26 mouse cellular contexts compared by ENCODE assay signal in genomic region chr2:45814741-45815140, GRCm38 (mm10).
"Had no signal": no experiment of that assay in that cellular context is flagged by ENCODE, and none has a peak within 500 bp of the region (broad histone marks: within the 10 kb centered on the region; RNA-seq: fewer than 3 reads in every experiment).

No protein-coding gene starts in this region.

- H3K4me3 ChIP-seq: embryonic facial prominence, embryonic 10.5 days; embryonic facial prominence, embryonic 12.5 days; embryonic facial prominence, embryonic 13.5 days; embryonic facial prominence, embryonic 15.5 days; erythroblast, embryonic 14.5 days; forebrain, embryonic 10.5 days; forebrain, embryonic 12.5 days; forebrain, embryonic 13.5 days; forebrain, embryonic 15.5 days; gastrocnemius, adult 2 months; heart, adult 2 months had no signal

- H3K27me3 ChIP-seq: embryonic facial prominence, embryonic 12.5 days; embryonic facial prominence, embryonic 13.5 days; embryonic facial prominence, embryonic 15.5 days; forebrain, embryonic 12.5 days; forebrain, embryonic 13.5 days; forebrain, embryonic 15.5 days had no signal

- H3K9me3 ChIP-seq: embryonic facial prominence, embryonic 10.5 days; embryonic facial prominence, embryonic 12.5 days; embryonic facial prominence, embryonic 13.5 days; embryonic facial prominence, embryonic 15.5 days; forebrain, embryonic 10.5 days; forebrain, embryonic 12.5 days; forebrain, embryonic 13.5 days; forebrain, embryonic 15.5 days had no signal

- H3K27ac ChIP-seq: embryonic facial prominence, embryonic 10.5 days; embryonic facial prominence, embryonic 12.5 days; embryonic facial prominence, embryonic 13.5 days; embryonic facial prominence, embryonic 15.5 days; forebrain, embryonic 10.5 days; forebrain, embryonic 12.5 days; forebrain, embryonic 13.5 days; forebrain, embryonic 15.5 days; gastrocnemius, adult 2 months; heart, adult 2 months had no signal

- ATAC-seq: forebrain, embryonic 13.5 days; forebrain, embryonic 14.5 days; forebrain, embryonic 15.5 days; forebrain, embryonic 16.5 days; forebrain, postnatal 0 days had no signal

- H3K4me2 ChIP-seq: embryonic facial prominence, embryonic 12.5 days; embryonic facial prominence, embryonic 13.5 days; embryonic facial prominence, embryonic 15.5 days; forebrain, embryonic 12.5 days; forebrain, embryonic 13.5 days; forebrain, embryonic 15.5 days had no signal

- H3K4me1 ChIP-seq: embryonic facial prominence, embryonic 10.5 days; embryonic facial prominence, embryonic 12.5 days; embryonic facial prominence, embryonic 13.5 days; embryonic facial prominence, embryonic 15.5 days; forebrain, embryonic 10.5 days; forebrain, embryonic 12.5 days; forebrain, embryonic 13.5 days; forebrain, embryonic 15.5 days had no signal

- DNase-seq: cerebellum, adult 9-10 months; cerebellum, adult 9-11 months; cerebellum, postnatal 10 days; cerebellum, postnatal 14 days; cerebellum, postnatal 25 days; cerebellum, postnatal 36 days; embryo, embryonic 11 days; forebrain, postnatal 0 days; gastrocnemius, adult 2 months; gastrocnemius, postnatal 10 days; gastrocnemius, postnatal 14 days; gastrocnemius, postnatal 25 days; gastrocnemius, postnatal 36 days; heart, adult 18-20 months; heart, adult 2 months had no signal

- H3K36me3 ChIP-seq: embryonic facial prominence, embryonic 10.5 days; embryonic facial prominence, embryonic 12.5 days; embryonic facial prominence, embryonic 13.5 days; embryonic facial prominence, embryonic 15.5 days; forebrain, embryonic 10.5 days; forebrain, embryonic 12.5 days; forebrain, embryonic 15.5 days had no signal

- H3K9ac ChIP-seq: embryonic facial prominence, embryonic 12.5 days; embryonic facial prominence, embryonic 13.5 days; embryonic facial prominence, embryonic 15.5 days; forebrain, embryonic 12.5 days; forebrain, embryonic 13.5 days; forebrain, embryonic 15.5 days; forebrain, postnatal 0 days had no signal
